Mouse (Mus musculus) mesoderm, embryonic 11.5 days (tissue): Measurements from ENCODE around the gene Birc7.

Experiments used
- DNase-seq: peaks from one replicate; pipeline ENCODE4 v3.0.0-alpha.2; 2012; ENCODE audit warnings: low read depth, low spot score

Gene Birc7

DNA sequence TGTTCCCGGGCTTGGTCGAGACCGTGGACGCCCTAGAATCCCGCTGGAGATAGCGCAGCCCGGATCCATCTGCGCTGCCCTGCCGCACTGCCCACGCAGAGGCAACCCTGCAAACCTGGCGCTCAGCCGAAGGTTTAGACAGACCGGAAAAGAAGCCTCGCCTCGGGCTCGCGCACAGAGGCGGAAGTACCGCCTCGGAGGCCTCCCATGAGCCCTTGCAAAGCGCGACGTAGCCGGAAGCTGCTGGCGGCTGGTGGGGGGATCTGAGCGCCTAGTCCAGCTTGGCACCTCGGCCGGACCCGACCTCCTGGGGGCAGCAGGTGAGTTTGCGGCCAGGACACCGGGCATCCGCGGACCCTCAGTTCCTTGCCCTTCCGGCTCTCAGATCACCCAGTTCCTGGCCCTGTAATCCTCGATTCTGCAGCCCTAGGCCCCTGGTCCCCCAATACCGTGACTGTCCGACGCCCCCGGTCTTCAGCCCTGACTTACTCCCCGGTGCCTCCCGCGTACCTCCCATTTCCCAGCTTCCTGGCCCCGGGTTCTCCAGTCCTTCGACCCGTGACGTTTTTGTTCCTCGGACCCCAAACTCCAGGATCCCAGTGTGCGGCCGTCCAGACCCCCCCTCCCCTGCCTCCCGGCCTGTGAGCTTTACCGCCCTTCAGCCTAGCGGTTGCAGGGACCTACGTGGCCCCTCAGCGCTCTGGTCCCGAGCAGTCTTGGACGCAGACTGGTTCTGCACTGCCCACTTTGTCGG lies 38.4 kb downstream of the Birc7 start, which contains the start of gene Arfgap1:
Arfgap1 (plus strand) TSS at position 216 of the 754 bp plus-strand sequence.
- peak; percentile 89 for DNase-seq

DNA sequence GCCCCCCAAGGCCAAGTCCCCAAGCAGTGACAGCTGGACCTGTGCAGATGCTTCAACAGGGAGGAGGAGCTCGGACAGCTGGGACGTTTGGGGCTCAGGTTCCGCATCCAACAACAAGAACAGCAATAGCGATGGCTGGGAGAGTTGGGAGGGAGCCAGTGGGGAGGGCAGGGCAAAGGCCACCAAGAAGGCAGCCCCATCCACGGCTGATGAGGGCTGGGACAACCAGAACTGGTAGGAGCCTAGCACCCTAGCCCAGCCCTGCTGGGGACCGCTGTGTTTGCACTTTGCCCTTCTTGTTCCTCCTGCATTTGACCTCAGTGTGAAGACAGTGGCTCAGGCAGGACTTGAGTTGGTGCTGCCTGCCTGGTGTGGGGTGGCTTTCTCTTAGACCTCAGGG lies 52.3 kb downstream of the Birc7 start:
- DNase-seq = no peak
